Mouse (Mus musculus) lung, embryonic 16.5 days (tissue): ENCODE results near the gene Prr12. TPM values are rescaled to one million over a fixed set of nuclear protein-coding genes. Genes with fewer than 3 reads are reported as not detected.
A peak's percentile ranks its signal among the peaks of the same experiment; 100 is the strongest.
"Not testable (repeated sequence)": the region's sequence is repeated elsewhere in the genome, so short reads cannot be mapped to it uniquely, and the experiment has no call there.

ENCODE experiments used
- ATAC-seq: fragments of 200-750 bp; cut with Nextera tagmentation; 2 replicates; pipeline ENCODE4 v1.8.0; 2017; ENCODE audit warnings: low read depth, mild to moderate bottlenecking, moderate library complexity
- H3K27ac ChIP-seq: fragments of 300-500 bp; sonication (generic); 2 replicates; pipeline ENCODE4 v1.5.1; 2014; ENCODE audit warnings: mild to moderate bottlenecking, control low read depth, low read length
- H3K27me3 ChIP-seq: fragments of 300-500 bp; sonication (generic); 2 replicates; pipeline ENCODE4 v1.6.1; 2014; ENCODE audit warnings: low read depth, low read length, mixed read lengths; ENCODE audit not compliant: control insufficient read depth, insufficient read depth
- H3K36me3 ChIP-seq: fragments of 300-500 bp; sonication (generic); 2 replicates; pipeline ENCODE4 v1.6.1; 2014; ENCODE audit warnings: low read length; ENCODE audit not compliant: control insufficient read depth, insufficient read depth
- H3K4me1 ChIP-seq: fragments of 300-500 bp; sonication (generic); replicated peaks from 2 replicates; pipeline ENCODE4 v1.6.1; 2014; ENCODE audit warnings: low read length, mixed read lengths; ENCODE audit not compliant: control insufficient read depth, insufficient read depth
- H3K4me2 ChIP-seq: fragments of 300-500 bp; sonication (generic); 2 replicates; pipeline ENCODE4 v1.6.1; 2014; ENCODE audit warnings: low read depth, low read length, control low read depth
- H3K4me3 ChIP-seq: fragments of 300-500 bp; sonication (generic); 2 replicates; pipeline ENCODE4 v1.5.1; 2014; ENCODE audit warnings: mild to moderate bottlenecking, low read length, control low read depth
- H3K9ac ChIP-seq: fragments of 300-500 bp; sonication (generic); 2 replicates; pipeline ENCODE4 v1.6.1; 2014; ENCODE audit warnings: low read length, control low read depth
- H3K9me3 ChIP-seq: fragments of 300-500 bp; sonication (generic); 2 replicates; pipeline ENCODE4 v1.6.1; 2016; ENCODE audit warnings: low read length; ENCODE audit not compliant: control insufficient read depth
- WGBS: fragments of 180-500 bp; shearing (Covaris S2); extraction: QIAGEN DNeasy Blood & Tissue Kit; methylation state at CpG from one replicate; pipeline ENCODE4 v1.1.7; 2014; 5-methylcytosine and 5-hydroxymethylcytosine counted together
- polyA plus RNA-seq: library from polyadenylated mRNA; unstranded; fragments of >200 nt; fragmentation: Nextera tagmentation; extraction: Ambion mirVana; gene quantifications from 2 replicates; pipeline ENCODE4 v1.2.1, GENCODE M21; 2015

Prr12 gene
- polyA plus RNA-seq, 1 experiment from 2014 or later: 9.2 TPM

DNA sequence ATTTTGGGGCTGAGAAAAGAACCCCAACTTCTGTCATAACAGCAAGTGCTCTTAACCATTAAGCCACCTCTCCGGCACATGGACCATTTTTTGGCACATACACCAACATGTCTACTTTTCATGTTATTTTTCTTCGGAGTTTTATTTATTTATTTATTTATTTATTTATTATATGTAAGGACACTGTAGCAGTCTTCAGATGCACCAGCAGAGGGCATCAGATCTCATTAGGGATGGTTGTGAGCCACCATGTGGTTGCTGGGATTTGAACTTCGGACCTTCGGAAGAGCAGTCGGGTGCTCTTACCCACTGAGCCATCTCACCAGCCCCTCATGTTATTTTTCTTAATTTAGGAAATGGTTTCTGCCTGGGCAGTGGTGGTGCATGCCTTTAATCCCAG lies 29.0 kb downstream of the Prr12 start:
- H3K27me3 ChIP-seq, H3K27ac ChIP-seq, ATAC-seq, H3K4me2 ChIP-seq, H3K4me1 ChIP-seq, H3K4me3 ChIP-seq, H3K9me3 ChIP-seq, H3K9ac ChIP-seq: not testable (repeated sequence)
- 76% methylated on average over 5 of the region's 5 CpGs for WGBS
- peaks cover 12% of the 10 kb centered on the region for H3K36me3 ChIP-seq

- Histone ChIP-seq H3K36me3 (no peaks in the 10 kb centered on the region), H3K4me1 (peaks cover 11% of the 10 kb centered on the region), H3K27ac (no peak overlapping the region), H3K9me3 (no peaks in the 10 kb centered on the region), H3K4me3 (no peak overlapping the region), H3K27me3 (no peaks in the 10 kb centered on the region), H3K9ac (no peak overlapping the region), H3K4me2 (no peak overlapping the region)
- no peak for ATAC-seq
- 59% methylated on average over 9 of the region's 9 CpGs for WGBS
Observed at GRCm38 (mm10) chr7:45020225-45020624, 32.5 kb downstream of the Prr12 start.

- peaks cover 19% of the 10 kb centered on the region for H3K4me1 ChIP-seq
- H3K4me2 ChIP-seq: peak overlapping the region; percentile 73
- peak overlapping the region; percentile 87 for H3K4me3 ChIP-seq
- H3K9me3 ChIP-seq: no peaks in the 10 kb centered on the region
- WGBS: 27% methylated on average over 8 of the region's 8 CpGs
- no peaks in the 10 kb centered on the region for H3K36me3 ChIP-seq
- no peaks in the 10 kb centered on the region for H3K27me3 ChIP-seq
- peak overlapping the region; percentile 91 for H3K27ac ChIP-seq
- no peak for ATAC-seq
- peak overlapping the region; percentile 58 for H3K9ac ChIP-seq
Observed at GRCm38 (mm10) chr7:45019031-45019571, 33.6 kb downstream of the Prr12 start.

DNA sequence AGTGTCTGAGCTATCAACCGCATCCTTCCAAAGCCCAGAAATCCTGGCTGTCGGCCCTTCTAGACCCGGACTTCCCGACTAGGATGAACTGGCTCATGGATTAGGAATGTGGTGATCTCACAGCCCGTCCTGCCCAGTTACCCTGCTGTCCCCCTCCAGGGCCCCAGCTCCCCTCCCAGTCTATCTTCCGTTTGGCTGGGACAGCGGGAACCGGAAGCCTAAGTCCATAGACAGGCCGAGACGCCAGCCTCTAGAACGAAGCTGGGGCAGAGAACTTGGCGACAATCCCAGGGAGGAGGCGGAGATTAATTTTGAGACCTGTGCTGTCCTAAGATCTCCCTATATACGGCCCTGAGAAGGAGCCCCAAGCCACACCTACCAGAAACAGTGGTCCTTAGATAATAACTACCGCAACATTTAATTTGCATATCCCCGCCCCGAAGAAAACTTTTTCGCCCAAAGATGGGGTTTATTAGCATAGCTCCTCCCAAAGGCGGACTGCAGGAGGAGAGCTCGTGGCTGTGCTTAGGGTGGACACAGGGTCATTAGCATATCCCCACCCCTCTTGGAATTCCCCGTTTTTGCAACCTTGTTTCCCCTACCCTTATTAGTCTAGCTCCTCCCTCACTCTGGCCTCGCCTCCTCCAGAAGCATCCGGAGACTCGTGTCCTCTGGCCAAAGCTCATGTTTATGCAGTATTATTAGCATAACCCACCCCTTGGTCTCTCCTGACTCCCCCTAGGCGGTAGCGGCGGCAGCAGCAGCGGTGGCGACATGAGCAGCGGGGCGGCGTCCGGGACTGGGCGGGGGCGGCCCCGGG lies 35.2 kb downstream of the Prr12 start, which contains the start of gene Rras:
Gene Rras (plus strand): TSS at position 720 of the 820 bp plus-strand sequence.
- H3K4me3 ChIP-seq: peak within 1 kb of the TSS; percentile 87
- ATAC-seq: peak; percentile 90

DNA sequence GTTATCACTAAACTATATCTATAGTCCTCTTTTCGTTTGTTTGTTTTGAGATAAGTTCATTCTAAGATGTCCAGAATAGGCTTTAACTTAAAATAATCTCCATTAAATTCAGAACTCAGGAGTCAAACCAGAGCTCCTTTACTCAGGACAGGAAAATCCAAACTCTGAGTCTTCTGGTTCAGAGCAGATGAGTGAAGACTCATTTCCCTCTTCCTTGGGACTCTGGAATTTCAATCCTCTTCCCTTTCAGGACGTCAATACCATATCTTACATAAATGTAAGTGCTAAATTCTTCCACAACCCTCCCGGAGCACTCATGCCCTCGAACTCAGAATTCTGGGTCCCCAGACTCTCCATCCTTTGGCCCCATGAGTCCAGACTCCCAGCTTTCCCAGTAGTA lies 35.9 kb downstream of the Prr12 start:
- Histone ChIP-seq H3K9me3 (no peaks in the 10 kb centered on the region), H3K4me3 (peak overlapping the region; percentile 87), H3K27ac (peak overlapping the region; percentile 100), H3K27me3 (no peaks in the 10 kb centered on the region), H3K4me1 (peaks cover 19% of the 10 kb centered on the region), H3K9ac (peak overlapping the region; percentile 68), H3K4me2 (peak overlapping the region; percentile 73), H3K36me3 (peaks cover 10% of the 10 kb centered on the region)
- no peak for ATAC-seq
- 1% methylated on average over 4 of the region's 4 CpGs for WGBS

More for the DNA sequence above, 35.2 kb downstream of the Prr12 start, which contains the start of gene Rras:
- H3K27me3 ChIP-seq: no peaks in the 10 kb centered on the region
- H3K9me3 ChIP-seq: no peaks in the 10 kb centered on the region
- H3K27ac ChIP-seq: peak within 1 kb of the TSS; percentile 100
- H3K9ac ChIP-seq: peak within 1 kb of the TSS; percentile 78
- H3K36me3 ChIP-seq: peaks cover 4% of the 10 kb centered on the region
- H3K4me1 ChIP-seq: peaks cover 19% of the 10 kb centered on the region
- peak within 1 kb of the TSS; percentile 73 for H3K4me2 ChIP-seq
- WGBS: under 1% methylated on average over 32 of the region's 36 CpGs

DNA sequence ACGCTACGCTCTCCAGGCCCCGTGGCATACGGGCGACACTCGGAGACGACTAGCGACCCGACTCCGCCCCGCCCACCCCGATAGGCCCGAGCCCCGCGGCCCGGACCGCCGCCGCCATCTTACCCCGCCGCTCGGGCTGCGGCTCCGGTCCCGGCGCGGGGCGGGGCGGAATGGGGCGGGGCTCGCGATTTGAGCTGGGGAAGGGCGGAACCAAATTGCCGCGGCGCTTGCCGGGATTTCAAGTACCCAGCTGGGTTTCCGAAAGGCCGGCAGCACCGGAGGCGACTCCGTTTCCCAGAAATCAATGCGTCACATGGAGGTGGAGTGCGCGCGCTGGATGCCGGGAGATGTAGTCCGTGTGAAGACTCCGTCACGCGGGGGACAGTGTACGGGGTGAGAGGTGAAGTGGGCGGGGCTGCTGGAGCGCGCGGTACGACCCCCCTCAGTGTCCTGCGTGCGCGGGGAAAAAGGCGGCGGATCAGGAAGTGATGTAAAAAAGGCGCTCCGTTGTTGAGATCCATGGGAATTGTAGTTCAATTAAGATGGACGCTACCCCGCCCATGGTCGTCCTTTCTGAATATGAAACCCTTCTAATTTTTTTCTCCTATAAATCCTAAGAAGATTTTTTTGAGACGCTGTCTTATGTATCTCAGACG lies 36.6 kb downstream of the Prr12 start, which contains the start of gene Scaf1:
Gene Scaf1 (minus strand): TSS at position 407 of the 656 bp plus-strand sequence.
- Histone ChIP-seq H3K4me2 (peak within 1 kb of the TSS; percentile 79), H3K27me3 (no peaks in the 10 kb centered on the region), H3K4me1 (peaks cover 19% of the 10 kb centered on the region), H3K9me3 (no peaks in the 10 kb centered on the region), H3K27ac (peak within 1 kb of the TSS; percentile 100), H3K9ac (peak within 1 kb of the TSS; percentile 97), H3K4me3 (peak within 1 kb of the TSS; percentile 87), H3K36me3 (peaks cover 16% of the 10 kb centered on the region)
- ATAC-seq: peak; percentile 87
- under 1% methylated on average over 67 of the region's 69 CpGs for WGBS

GRCm38 (mm10) chr7:45015344-45015956 lies 37.2 kb downstream of the Prr12 start:
- H3K27ac ChIP-seq: peak overlapping the region; percentile 85
- H3K4me2 ChIP-seq: peak overlapping the region; percentile 79
- H3K36me3 ChIP-seq: peaks cover 16% of the 10 kb centered on the region
- WGBS: 0% methylated on average over 20 of the region's 20 CpGs
- no peaks in the 10 kb centered on the region for H3K27me3 ChIP-seq
- peak overlapping the region; percentile 87 for H3K4me3 ChIP-seq
- no peaks in the 10 kb centered on the region for H3K9me3 ChIP-seq
- no peak for ATAC-seq
- peak overlapping the region; percentile 97 for H3K9ac ChIP-seq
- peaks cover 19% of the 10 kb centered on the region for H3K4me1 ChIP-seq

DNA sequence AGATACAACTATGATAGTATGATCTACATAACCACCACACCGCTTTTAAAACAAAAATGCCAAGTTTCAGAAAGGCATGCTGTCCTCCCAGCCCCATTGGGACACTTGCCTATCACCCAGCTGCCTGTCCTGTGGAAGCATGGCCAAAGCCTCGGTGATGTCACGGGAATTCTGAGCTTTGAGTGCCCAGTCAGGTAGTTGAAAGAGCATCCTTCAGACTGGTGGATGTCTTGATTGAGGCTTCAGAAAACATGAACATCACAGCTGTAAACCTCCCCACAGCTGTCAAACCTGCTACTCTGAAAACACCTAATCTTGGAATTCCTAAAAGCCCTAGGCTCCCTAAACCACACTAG lies 38.6 kb downstream of the Prr12 start:
- Histone ChIP-seq H3K27ac (no peak overlapping the region), H3K27me3 (no peaks in the 10 kb centered on the region), H3K9me3 (no peaks in the 10 kb centered on the region), H3K36me3 (peaks cover 25% of the 10 kb centered on the region), H3K4me2 (no peak overlapping the region), H3K4me1 (peaks cover 18% of the 10 kb centered on the region), H3K4me3 (no peak overlapping the region), H3K9ac (no peak overlapping the region)
- no peak for ATAC-seq
- WGBS: 91% methylated on average over 3 of the region's 3 CpGs
